Mouse (Mus musculus): ENCODE results near the gene Akr1c6.

GRCm38 (mm10) chr13:4465641-4466040 is 31.5 kb downstream of the Akr1c6 start:
- TF ChIP-seq CTCF (conservative IDR thresholded peaks at IDR 0.05 in 1 of 2, IDR thresholded peaks at IDR 0.05 in 1 of 2; ENCODE audit: low read depth in 2 of 2, low read length in 2 of 2), result no peak
- TF ChIP-seq EP300 (IDR thresholded peaks at IDR 0.05; ENCODE audit: low read length), result no peak
- TF ChIP-seq ETS1 (conservative IDR thresholded peaks at IDR 0.05; ENCODE audit: low read depth, low read length), result no peak
- TF ChIP-seq USF1 (IDR thresholded peaks at IDR 0.05; ENCODE audit: low read depth, low read length), result no peak
- no peak for TF ChIP-seq ZNF384 (IDR thresholded peaks at IDR 0.05; ENCODE audit: low read depth, low read length)
- no peak for TF ChIP-seq ZKSCAN1 (IDR thresholded peaks at IDR 0.05; ENCODE audit: borderline replicate concordance, low read depth, low read length)
- no peak for TF ChIP-seq POLR2A (IDR thresholded peaks at IDR 0.05; ENCODE audit: low read depth, low read length)
- TF ChIP-seq BHLHE40 (IDR thresholded peaks at IDR 0.05; ENCODE audit: low read depth, low read length), result no peak
- TF ChIP-seq POLR2AphosphoS2 (IDR thresholded peaks at IDR 0.05; ENCODE audit: low read depth, low read length), result no peak
- TF ChIP-seq ZMIZ1 (IDR thresholded peaks at IDR 0.05; ENCODE audit: low read depth, low read length), result no peak
- TF ChIP-seq MAZ (IDR thresholded peaks at IDR 0.05; ENCODE audit: low read depth, low read length), result no peak
- TF ChIP-seq MXI1 (IDR thresholded peaks at IDR 0.05; ENCODE audit: low read depth, low read length), result no peak
- no peak for TF ChIP-seq MAFK (IDR thresholded peaks at IDR 0.05; ENCODE audit: insufficient replicate concordance, low read length)

All from CH12.LX (cell line).